Mouse (Mus musculus): Measurements from ENCODE around the gene Rnf26. TPM values are rescaled to one million over a fixed set of nuclear protein-coding genes. Genes with fewer than 3 reads are reported as not detected.
A peak's percentile ranks its signal among the peaks of the same experiment; 100 is the strongest.

The Rnf26 gene
- polyA plus RNA-seq (2016; fragmentation: Nextera tagmentation; extraction: Ambion mirVana): 80.1 and 80.9 TPM in 2 replicates

DNA sequence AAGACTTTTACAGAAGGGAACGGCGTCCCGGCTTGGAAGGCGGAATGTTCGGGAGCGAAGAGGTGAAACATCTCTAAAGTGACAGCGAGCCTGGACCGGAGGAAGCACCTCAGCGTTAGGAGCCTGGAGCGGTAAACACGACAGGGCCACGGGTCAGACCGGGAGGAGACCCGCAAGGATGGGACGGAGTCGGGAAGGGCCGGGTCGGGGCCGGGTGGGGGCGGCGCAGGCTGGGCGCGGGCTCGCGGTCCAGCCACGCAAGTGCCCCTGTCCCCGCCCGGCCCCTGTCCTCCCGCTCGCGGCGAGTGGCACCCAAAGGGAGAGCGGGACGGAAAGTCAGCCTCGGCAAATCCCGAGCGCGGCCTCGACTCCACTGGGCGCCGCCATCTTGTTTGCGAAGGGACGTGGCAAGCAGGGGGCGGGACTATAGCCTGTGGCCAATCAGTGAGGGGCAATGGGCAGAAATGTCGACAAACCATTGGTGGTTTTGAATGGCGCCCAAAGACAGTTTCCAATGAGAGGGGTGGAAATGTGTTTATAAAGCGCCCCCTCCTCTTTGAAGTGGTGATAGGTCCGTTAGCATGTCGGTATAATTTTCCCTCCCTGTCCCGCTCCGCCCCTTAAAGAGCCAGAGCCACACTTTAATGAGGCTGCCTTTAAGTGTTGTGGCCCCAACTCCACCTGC lies at the start of gene Rnf26, which contains the start of gene Gm49380:
Gene Rnf26 (minus strand): TSS at position 413 of the 685 bp plus-strand sequence.
Gene Gm49380 (minus strand): TSS at position 396 of the 685 bp plus-strand sequence.
- peak; percentile 95 for DNase-seq (ENCODE audit: low spot score)
- Histone ChIP-seq H3K4me1 (peaks cover 43% of the 10 kb centered on the region), H3K36me3 (replicated peaks) (peaks cover 25% of the 10 kb centered on the region), H3K27ac (replicated peaks) (peak within 1 kb of the TSS; percentile 95), H3K27me3 (replicated peaks; ENCODE audit: low read depth, poor library complexity, severe bottlenecking) (no peaks in the 10 kb centered on the region), H3K9me3 (no peaks in the 10 kb centered on the region), H3K4me3 (peak within 1 kb of the TSS; percentile 88)
- under 1% methylated on average over 51 of the region's 51 CpGs for WGBS

DNA sequence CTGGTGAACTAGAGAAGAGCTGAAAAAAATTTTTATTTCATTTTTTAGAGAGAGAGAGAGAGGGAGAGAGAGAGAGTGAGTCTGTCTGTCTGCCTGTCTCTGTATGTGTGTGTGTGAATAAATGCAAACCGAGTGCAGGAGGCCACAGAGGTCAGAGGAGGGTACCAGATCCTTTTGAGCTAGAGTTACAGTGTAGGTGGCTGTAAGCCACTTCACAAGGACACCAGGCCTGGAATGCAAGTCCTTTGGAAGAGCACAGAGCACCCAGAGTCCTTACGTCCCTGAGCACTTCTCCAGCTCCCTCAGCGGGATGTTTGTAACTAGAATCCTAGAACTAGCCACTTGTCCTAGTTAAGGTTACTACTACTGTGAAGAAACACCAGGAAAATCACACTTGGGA lies 46.6 kb upstream of the Rnf26 start:
- Histone ChIP-seq H3K9me3 (no peaks in the 10 kb centered on the region), H3K27ac (replicated peaks) (no peak overlapping the region), H3K4me1 (no peaks in the 10 kb centered on the region), H3K27me3 (replicated peaks; ENCODE audit: low read depth, poor library complexity, severe bottlenecking) (no peaks in the 10 kb centered on the region), H3K4me3 (no peak overlapping the region), H3K36me3 (replicated peaks) (peaks cover 91% of the 10 kb centered on the region)
- 82% methylated on average over 3 of the region's 3 CpGs for WGBS
- no peak for DNase-seq (ENCODE audit: low spot score)

DNA sequence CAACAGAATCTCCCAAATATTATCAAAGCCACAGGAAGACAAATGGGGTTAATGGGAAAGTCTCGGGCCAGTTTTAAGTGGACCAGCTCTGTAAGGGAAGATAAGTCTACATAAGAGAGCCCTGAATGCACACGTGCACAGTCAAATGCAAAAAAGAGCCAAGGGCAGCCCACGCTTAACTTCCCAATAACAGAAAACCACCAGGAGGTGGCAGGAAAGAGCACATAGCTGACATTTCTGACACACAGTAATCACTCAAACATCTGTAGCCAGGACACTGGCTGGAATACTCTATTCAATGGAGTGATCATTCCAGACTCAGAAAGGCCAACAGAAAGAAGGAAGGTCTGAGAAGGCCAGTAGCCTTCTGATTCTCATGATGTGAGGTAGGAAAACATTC lies 34.0 kb upstream of the Rnf26 start:
- Histone ChIP-seq H3K9me3 (no peaks in the 10 kb centered on the region), H3K4me3 (no peak overlapping the region), H3K36me3 (replicated peaks) (peaks cover 82% of the 10 kb centered on the region), H3K4me1 (peaks cover 11% of the 10 kb centered on the region; the same call in 1 of the 2 replicates), H3K27me3 (replicated peaks; ENCODE audit: low read depth, poor library complexity, severe bottlenecking) (no peaks in the 10 kb centered on the region), H3K27ac (replicated peaks) (no peak overlapping the region)
- no peak for DNase-seq (ENCODE audit: low spot score)
- whole genome bisulfite sequencing: 69% methylated on average over 3 of the region's 3 CpGs

DNA sequence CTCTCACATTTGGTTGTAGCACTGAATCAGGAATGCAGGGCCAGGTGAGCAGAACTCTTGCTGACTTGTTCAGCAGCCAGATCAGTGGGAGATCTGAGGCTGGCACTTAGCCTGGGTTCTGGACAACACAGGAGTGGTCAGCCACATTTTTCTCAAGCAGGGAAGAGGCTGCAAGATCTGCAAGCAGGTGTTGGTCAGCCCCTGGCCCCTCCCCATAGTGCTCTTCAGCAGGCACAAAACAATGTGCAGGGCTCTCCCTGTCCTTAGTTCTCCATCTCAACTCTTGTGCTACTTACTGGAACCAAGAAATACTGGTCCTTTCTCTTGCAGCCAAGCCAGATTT lies 31.4 kb upstream of the Rnf26 start:
- H3K9me3 ChIP-seq: no peaks in the 10 kb centered on the region
- peaks cover 82% of the 10 kb centered on the region for H3K36me3 ChIP-seq (replicated peaks)
- no peak overlapping the region for H3K4me3 ChIP-seq
- H3K27ac ChIP-seq (replicated peaks): no peak overlapping the region
- DNase-seq (ENCODE audit: low spot score): no peak
- peaks cover 18% of the 10 kb centered on the region; the same call in 1 of the 2 replicates for H3K4me1 ChIP-seq
- H3K27me3 ChIP-seq (replicated peaks; ENCODE audit: low read depth, poor library complexity, severe bottlenecking): no peaks in the 10 kb centered on the region

DNA sequence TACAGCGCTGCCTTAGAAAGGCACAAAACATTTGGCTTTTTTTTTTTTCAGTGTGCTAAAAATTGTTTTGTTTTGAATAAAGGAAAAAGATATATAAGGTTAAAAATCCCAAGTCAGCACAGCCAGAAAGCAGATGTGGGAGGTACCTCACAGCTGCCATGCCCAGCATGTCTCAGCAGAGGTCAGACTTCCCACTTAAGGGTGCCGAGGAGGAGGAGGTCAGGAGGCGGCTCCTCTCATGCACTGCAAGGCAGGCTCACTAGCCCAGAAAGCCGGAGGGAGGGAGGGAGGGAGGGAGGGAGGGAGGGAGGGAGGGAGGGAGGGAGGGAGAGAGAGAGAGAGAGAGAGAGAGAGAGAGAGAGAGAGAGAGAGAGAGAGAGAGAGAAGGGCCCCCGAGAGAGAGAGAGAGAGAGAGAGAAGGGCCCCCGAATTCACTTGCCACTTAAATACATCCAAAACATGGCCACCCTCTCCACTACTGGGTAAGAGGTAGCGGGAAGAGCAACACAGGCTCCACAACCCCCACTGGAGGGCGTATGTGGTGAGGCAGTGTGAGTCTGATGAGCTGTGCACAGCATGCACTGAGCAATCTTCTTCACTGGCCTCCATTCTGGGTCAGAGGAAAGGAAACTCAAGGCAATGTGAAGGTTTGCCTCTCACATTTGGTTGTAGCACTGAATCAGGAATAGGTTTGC lies 30.9 kb upstream of the Rnf26 start:
- no peaks in the 10 kb centered on the region for H3K27me3 ChIP-seq (replicated peaks; ENCODE audit: low read depth, poor library complexity, severe bottlenecking)
- peaks cover 82% of the 10 kb centered on the region for H3K36me3 ChIP-seq (replicated peaks)
- DNase-seq (ENCODE audit: low spot score): no peak
- no peak overlapping the region for H3K27ac ChIP-seq (replicated peaks)
- 35% methylated on average over 7 of the region's 8 CpGs for WGBS
- peaks cover 20% of the 10 kb centered on the region for H3K4me1 ChIP-seq
- H3K4me3 ChIP-seq: no peak overlapping the region
- no peaks in the 10 kb centered on the region for H3K9me3 ChIP-seq

DNA sequence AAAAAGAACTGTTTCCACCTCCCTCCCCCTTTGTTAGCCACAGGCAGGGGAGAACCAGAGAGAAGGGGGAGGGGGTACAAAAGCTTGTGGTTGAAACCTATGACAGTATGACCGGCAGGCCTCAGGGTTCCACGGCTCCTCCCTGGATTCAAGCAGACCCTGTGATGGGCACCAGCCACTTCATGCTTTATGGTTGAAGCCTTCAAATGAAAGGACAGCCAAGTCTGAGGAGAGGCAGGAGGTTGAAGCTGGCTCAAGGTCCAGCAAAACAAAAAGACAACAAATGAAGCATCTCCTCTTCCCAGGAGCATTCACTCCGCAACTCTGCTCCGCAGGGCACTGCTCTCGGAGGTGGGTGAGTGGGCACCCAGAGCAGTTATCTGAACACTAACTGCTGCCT lies 30.1 kb upstream of the Rnf26 start:
- no peaks in the 10 kb centered on the region for H3K9me3 ChIP-seq
- no peaks in the 10 kb centered on the region for H3K27me3 ChIP-seq (replicated peaks; ENCODE audit: low read depth, poor library complexity, severe bottlenecking)
- no peak overlapping the region for H3K27ac ChIP-seq (replicated peaks)
- H3K4me3 ChIP-seq: no peak overlapping the region
- DNase-seq (ENCODE audit: low spot score): no peak
- peaks cover 81% of the 10 kb centered on the region for H3K36me3 ChIP-seq (replicated peaks)
- WGBS: 82% methylated on average over 5 of the region's 5 CpGs
- H3K4me1 ChIP-seq: peaks cover 23% of the 10 kb centered on the region

DNA sequence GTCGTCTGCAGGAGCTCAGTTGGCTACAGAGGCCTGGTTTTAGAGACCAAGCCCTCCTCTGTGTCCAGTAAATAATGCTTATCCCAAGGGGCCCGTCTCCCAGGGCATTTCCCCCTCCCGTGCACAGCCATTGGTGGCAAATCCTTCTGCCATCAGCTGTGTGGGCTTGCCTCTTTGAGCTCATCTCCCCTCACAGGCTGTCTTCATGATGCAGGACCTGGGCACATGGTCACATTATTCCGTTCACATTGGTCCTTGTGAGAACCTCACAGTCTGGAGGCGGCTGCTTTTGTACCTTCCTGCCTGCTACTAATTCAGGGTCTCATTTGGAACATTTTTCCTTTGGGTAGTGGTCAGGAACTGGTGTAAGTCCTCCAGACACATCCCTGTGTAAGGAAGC lies 28.6 kb upstream of the Rnf26 start:
- Histone ChIP-seq H3K27ac (replicated peaks) (no peak overlapping the region), H3K4me3 (no peak overlapping the region), H3K9me3 (no peaks in the 10 kb centered on the region), H3K27me3 (replicated peaks; ENCODE audit: low read depth, poor library complexity, severe bottlenecking) (peaks cover 4% of the 10 kb centered on the region; the same call in 1 of the 2 replicates), H3K36me3 (replicated peaks) (peaks cover 71% of the 10 kb centered on the region), H3K4me1 (peaks cover 23% of the 10 kb centered on the region)
- DNase-seq (ENCODE audit: low spot score): no peak
- WGBS: 68% methylated on average over 5 of the region's 5 CpGs

DNA sequence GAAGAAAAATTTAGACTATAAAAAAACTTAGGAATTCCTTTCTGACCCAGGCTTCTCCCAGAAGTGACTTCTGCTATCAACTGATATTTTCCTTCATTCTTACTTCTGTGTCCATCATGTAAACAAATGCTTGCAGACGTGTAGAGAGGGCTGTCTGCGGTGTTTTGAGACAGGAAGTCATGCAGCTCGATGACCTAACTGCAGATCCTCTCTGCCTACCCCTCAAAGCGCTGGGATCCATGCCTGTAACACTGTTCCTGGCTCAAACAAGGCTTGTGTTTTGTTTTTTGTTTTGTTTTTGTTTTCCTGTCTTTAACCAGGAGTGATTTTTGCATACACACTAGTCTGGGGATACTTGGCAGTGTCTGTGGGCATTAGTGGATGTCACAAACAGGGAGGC lies 24.5 kb upstream of the Rnf26 start:
- H3K4me1 ChIP-seq: peaks cover 49% of the 10 kb centered on the region
- no peak overlapping the region for H3K4me3 ChIP-seq
- H3K36me3 ChIP-seq (replicated peaks): peaks cover 41% of the 10 kb centered on the region
- DNase-seq (ENCODE audit: low spot score): no peak
- WGBS: 63% methylated on average over 4 of the region's 4 CpGs
- H3K9me3 ChIP-seq: no peaks in the 10 kb centered on the region
- H3K27me3 ChIP-seq (replicated peaks; ENCODE audit: low read depth, poor library complexity, severe bottlenecking): peaks cover 45% of the 10 kb centered on the region
- no peak overlapping the region for H3K27ac ChIP-seq (replicated peaks)

DNA sequence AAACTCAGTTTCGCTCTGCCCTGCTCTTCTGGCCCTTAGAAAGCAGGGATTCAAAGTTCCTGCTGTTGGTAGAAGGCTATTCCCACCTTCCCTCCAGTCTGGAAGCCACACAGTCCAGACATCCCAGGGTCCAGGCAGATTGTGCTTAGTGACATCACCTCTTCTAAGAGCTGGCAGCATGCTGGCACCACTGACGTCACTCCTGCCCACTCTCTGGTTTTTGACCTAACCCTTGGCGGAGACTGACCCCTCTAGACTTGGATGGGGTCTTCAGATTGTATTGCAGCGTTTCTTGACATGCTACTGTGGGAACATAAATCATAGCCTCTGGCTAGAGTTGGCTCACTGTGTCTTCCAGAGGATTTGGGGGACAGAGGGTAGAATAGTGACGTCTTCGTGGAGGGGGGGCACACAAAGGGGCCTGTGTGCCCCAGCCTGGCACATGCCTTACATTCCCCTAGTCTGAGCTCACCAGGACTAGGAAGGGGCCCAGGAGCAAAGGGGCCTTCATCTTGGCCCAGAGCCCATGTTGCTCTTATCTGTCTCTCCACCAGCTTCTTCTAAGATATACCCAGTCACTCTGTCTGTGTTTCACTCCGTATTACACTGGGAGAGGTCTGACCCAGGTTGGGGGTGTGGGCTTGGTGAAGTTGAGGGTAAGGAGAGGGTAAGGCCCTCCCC lies 22.6 kb upstream of the Rnf26 start:
- no peak for DNase-seq (ENCODE audit: low spot score)
- Histone ChIP-seq H3K4me1 (peaks cover 62% of the 10 kb centered on the region), H3K36me3 (replicated peaks) (peaks cover 26% of the 10 kb centered on the region), H3K9me3 (no peaks in the 10 kb centered on the region), H3K27ac (replicated peaks) (no peak overlapping the region), H3K4me3 (peak overlapping the region; percentile 70), H3K27me3 (replicated peaks; ENCODE audit: low read depth, poor library complexity, severe bottlenecking) (peaks cover 65% of the 10 kb centered on the region)
- 59% methylated on average over 7 of the region's 7 CpGs for WGBS

DNA sequence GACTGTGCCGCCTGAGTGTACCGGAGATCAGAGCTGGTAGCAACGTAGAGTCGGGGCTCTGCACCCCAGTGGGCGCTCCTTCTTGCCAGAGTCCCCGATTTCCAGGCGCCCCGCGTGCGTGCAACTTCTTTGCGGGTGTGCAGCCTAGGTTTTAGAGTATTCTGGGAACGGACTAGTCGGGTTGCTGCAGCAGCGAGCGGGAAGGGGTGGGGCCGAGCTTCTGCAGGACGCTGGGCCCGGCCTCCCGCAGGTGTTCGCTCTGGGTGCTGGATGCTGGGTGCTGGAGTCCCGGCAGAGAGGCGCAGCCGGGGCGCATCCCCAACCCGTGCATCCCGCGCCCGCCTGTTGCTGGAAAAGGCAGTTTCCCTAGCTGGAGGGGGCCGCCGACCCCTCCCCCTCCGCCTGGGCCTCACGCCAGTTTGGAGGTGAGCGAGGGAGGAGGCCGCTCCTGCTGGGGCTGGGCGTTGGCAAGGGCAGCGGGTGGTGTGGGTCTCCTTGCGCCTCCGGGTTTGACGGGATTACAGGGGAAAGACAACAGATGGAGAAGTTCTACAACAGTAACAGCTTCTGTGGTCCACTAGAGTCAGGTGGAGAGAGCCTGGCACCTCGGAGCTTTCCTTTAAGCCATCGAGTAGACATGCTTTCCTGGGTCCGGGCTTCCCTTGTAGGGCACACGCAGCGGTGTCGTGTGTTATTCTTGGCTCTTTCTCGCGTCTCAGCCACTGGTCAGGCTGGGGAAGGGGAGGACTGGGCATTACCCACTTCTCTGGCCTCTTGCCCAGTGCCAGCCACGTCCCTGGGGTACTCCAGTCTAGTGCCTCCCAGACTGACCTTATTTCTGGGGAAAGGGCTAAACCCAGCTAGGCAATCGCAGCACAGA lies 21.8 kb upstream of the Rnf26 start:
- DNase-seq (ENCODE audit: low spot score): peak; percentile 54
- peaks cover 68% of the 10 kb centered on the region for H3K27me3 ChIP-seq (replicated peaks; ENCODE audit: low read depth, poor library complexity, severe bottlenecking)

DNA sequence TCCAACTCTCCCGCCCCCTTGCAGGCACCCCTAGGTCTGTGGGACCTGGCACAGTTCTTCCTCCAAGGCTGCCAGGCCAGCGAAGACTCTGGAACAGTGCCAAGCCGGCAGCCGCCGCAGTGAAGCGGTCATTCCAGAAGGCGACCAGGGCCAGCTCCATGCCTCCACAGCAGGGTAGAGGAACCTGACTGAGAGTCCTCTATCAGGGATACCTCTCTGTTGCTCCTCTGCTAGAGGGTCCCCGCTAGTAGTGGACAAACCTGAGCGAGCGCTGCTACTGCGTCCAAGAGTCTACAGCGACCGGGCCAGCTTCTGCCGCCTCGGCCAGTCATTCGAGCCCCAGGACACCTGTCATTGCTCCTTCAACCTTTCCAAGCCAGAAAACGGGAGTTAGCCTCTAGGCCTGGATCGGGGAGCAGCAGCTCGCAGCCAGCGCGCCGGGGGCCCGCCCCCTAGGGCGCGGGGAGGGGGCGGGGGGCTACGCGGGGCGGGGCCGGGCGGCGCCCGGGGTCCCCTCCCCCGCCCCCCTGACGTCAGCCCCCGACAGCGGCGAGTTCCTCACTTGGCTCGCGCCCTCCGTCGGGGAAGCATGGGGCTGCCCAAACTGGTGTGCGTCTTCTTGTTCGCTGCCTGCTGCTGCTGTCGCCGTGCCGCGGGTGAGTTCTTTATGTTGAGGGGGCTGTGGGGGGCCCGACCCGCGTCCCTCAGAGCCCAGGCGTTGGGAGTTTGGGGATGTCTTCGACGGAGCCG lies 21.0 kb upstream of the Rnf26 start, which contains the start of gene Mcam:
Gene Mcam (plus strand): TSS at position 369 of the 750 bp plus-strand sequence.
- peaks cover 10% of the 10 kb centered on the region for H3K36me3 ChIP-seq (replicated peaks)
- WGBS: 1% methylated on average over 53 of the region's 55 CpGs
- peaks cover 68% of the 10 kb centered on the region for H3K27me3 ChIP-seq (replicated peaks; ENCODE audit: low read depth, poor library complexity, severe bottlenecking)
- DNase-seq (ENCODE audit: low spot score): peak; percentile 83
- H3K27ac ChIP-seq (replicated peaks): peak within 1 kb of the TSS; percentile 65
- H3K9me3 ChIP-seq: no peaks in the 10 kb centered on the region
- H3K4me3 ChIP-seq: peak within 1 kb of the TSS; percentile 70
- H3K4me1 ChIP-seq: peaks cover 69% of the 10 kb centered on the region

More for the DNA sequence above, 21.8 kb upstream of the Rnf26 start:
- Histone ChIP-seq H3K9me3 (no peaks in the 10 kb centered on the region), H3K27ac (replicated peaks) (peak overlapping the region; percentile 65), H3K4me3 (peak overlapping the region; percentile 70), H3K36me3 (replicated peaks) (peaks cover 18% of the 10 kb centered on the region), H3K4me1 (peaks cover 66% of the 10 kb centered on the region)
- WGBS: 2% methylated on average over 49 of the region's 49 CpGs
